29 mouse cellular contexts compared by ENCODE assay signal in genomic region chr1:131665886-131666285, GRCm38 (mm10). TPM values are rescaled to one million over a fixed set of nuclear protein-coding genes. Genes with fewer than 3 reads are reported as not detected.
A peak's percentile ranks its signal among the peaks of the same experiment; 100 is the strongest.
DNase-seq lines count a peak whose midpoint lies in the region; ATAC-seq and TF ChIP-seq lines count a peak whose summit lies in the region.
"Had no signal": no experiment of that assay in that cellular context is flagged by ENCODE, and none has a peak within 500 bp of the region (broad histone marks: within the 10 kb centered on the region; RNA-seq: fewer than 3 reads in every experiment).

No protein-coding gene starts in this region.

- no peak overlapping the region for H3K9ac ChIP-seq in hindbrain, postnatal 0 days (replicated peaks; ENCODE audit: low read length)
- H3K9ac ChIP-seq in hindbrain, embryonic 12.5 days = no peak overlapping the region
- H3K9ac ChIP-seq in neural tube, embryonic 11.5 days (ENCODE audit: low read length) = no peak overlapping the region
- H3K9ac ChIP-seq: embryonic facial prominence, embryonic 13.5 days; forebrain, embryonic 12.5 days; forebrain, embryonic 15.5 days; heart, embryonic 12.5 days; heart, embryonic 15.5 days; hindbrain, embryonic 15.5 days; intestine, embryonic 15.5 days had no signal

- no peaks in the 10 kb centered on the region for H3K4me1 ChIP-seq in hindbrain, postnatal 0 days (ENCODE audit: insufficient read depth, low read length)
- H3K4me1 ChIP-seq in hindbrain, embryonic 12.5 days = no peaks in the 10 kb centered on the region
- H3K4me1 ChIP-seq in neural tube, embryonic 11.5 days (ENCODE audit: control insufficient read depth, insufficient read depth, low read length) = no peaks in the 10 kb centered on the region
- H3K4me1 ChIP-seq: embryonic facial prominence, embryonic 10.5 days; forebrain, embryonic 12.5 days; forebrain, embryonic 15.5 days; heart, embryonic 12.5 days; heart, embryonic 15.5 days; hindbrain, embryonic 15.5 days; intestine, embryonic 15.5 days had no signal

- H3K4me3 ChIP-seq in hindbrain, postnatal 0 days (ENCODE audit: low read length) = no peak overlapping the region
- no peak overlapping the region for H3K4me3 ChIP-seq in hindbrain, embryonic 12.5 days
- no peak overlapping the region for H3K4me3 ChIP-seq in neural tube, embryonic 11.5 days (ENCODE audit: low read depth, low read length)
- H3K4me3 ChIP-seq: embryonic facial prominence, embryonic 10.5 days; embryonic facial prominence, embryonic 13.5 days; erythroblast, embryonic 14.5 days; forebrain, embryonic 12.5 days; forebrain, embryonic 15.5 days; heart, adult 2 months; heart, embryonic 12.5 days; heart, embryonic 15.5 days; hindbrain, embryonic 15.5 days; intestine, embryonic 15.5 days had no signal

- DNase-seq in adrenal gland, postnatal 10 days = peak; percentile 26
- DNase-seq in adrenal gland, postnatal 4 days (ENCODE audit: low spot score in 2 of 2) = no peak
- peak; percentile 21 to 45 for DNase-seq in cerebellum, postnatal 14 days
- DNase-seq in cerebellum, adult 9-10 months = no peak
- peak; percentile 19 for DNase-seq in hindbrain, postnatal 0 days (ENCODE audit: low spot score)
- peak; percentile 4 for DNase-seq in neural tube, embryonic 11.5 days (ENCODE audit: low spot score)
- no peak for DNase-seq in neural tube, embryonic 10.5 days (ENCODE audit: extremely low spot score, low spot score)
- DNase-seq: adrenal gland, postnatal 25 days; cerebellum, adult 11 months; cerebellum, adult 2 months; embryo, embryonic 11 days; gastrocnemius, postnatal 25 days; heart, adult 2 months; heart, postnatal 36 days; kidney, adult 11 months had no signal

- ATAC-seq in hindbrain, postnatal 0 days = no peak
- no peak for ATAC-seq in hindbrain, embryonic 12.5 days (ENCODE audit: low FRiP score)
- ATAC-seq in neural tube, embryonic 11.5 days (ENCODE audit: insufficient read depth, low FRiP score, low TSS enrichment) = no peak
- ATAC-seq: activated CD4-positive, CD25-positive, alpha-beta regulatory T cell, adult 4 months; forebrain, embryonic 15.5 days; intestine, embryonic 15.5 days had no signal

- no peaks in the 10 kb centered on the region for H3K27me3 ChIP-seq in hindbrain, postnatal 0 days (ENCODE audit: insufficient read depth, low read length)
- H3K27me3 ChIP-seq in hindbrain, embryonic 12.5 days = no peaks in the 10 kb centered on the region
- H3K27me3 ChIP-seq in neural tube, embryonic 11.5 days (ENCODE audit: control insufficient read depth, insufficient read depth, low read length) = no peaks in the 10 kb centered on the region
- H3K27me3 ChIP-seq: embryonic facial prominence, embryonic 13.5 days; forebrain, embryonic 12.5 days; forebrain, embryonic 15.5 days; heart, embryonic 15.5 days; hindbrain, embryonic 15.5 days had no signal

- H3K36me3 ChIP-seq in hindbrain, postnatal 0 days (ENCODE audit: insufficient read depth, low read length) = no peaks in the 10 kb centered on the region
- H3K36me3 ChIP-seq in hindbrain, embryonic 12.5 days = no peaks in the 10 kb centered on the region
- H3K36me3 ChIP-seq in neural tube, embryonic 11.5 days (ENCODE audit: control insufficient read depth, insufficient read depth, low read length) = no peaks in the 10 kb centered on the region
- H3K36me3 ChIP-seq: embryonic facial prominence, embryonic 10.5 days; embryonic facial prominence, embryonic 13.5 days; forebrain, embryonic 12.5 days; forebrain, embryonic 15.5 days; heart, embryonic 12.5 days; heart, embryonic 15.5 days; hindbrain, embryonic 15.5 days; intestine, embryonic 15.5 days had no signal

- H3K27ac ChIP-seq in hindbrain, postnatal 0 days = no peak overlapping the region
- no peak overlapping the region for H3K27ac ChIP-seq in hindbrain, embryonic 12.5 days
- no peak overlapping the region for H3K27ac ChIP-seq in neural tube, embryonic 11.5 days (ENCODE audit: low read depth, low read length)
- H3K27ac ChIP-seq: embryonic facial prominence, embryonic 10.5 days; embryonic facial prominence, embryonic 13.5 days; forebrain, embryonic 12.5 days; forebrain, embryonic 15.5 days; heart, adult 2 months; heart, embryonic 15.5 days; hindbrain, embryonic 15.5 days; intestine, embryonic 15.5 days had no signal

- TF ChIP-seq CTCF in hindbrain, postnatal 0 days (IDR thresholded peaks at IDR 0.05; ENCODE audit: low read depth) = no peak

- H3K9me3 ChIP-seq in hindbrain, postnatal 0 days (ENCODE audit: low read length) = no peaks in the 10 kb centered on the region
- H3K9me3 ChIP-seq in hindbrain, embryonic 12.5 days (replicated peaks) = no peaks in the 10 kb centered on the region
- H3K9me3 ChIP-seq in neural tube, embryonic 11.5 days (ENCODE audit: control insufficient read depth, low read length) = no peaks in the 10 kb centered on the region
- H3K9me3 ChIP-seq: embryonic facial prominence, embryonic 10.5 days; embryonic facial prominence, embryonic 13.5 days; forebrain, embryonic 12.5 days; forebrain, embryonic 15.5 days; heart, embryonic 12.5 days; heart, embryonic 15.5 days; hindbrain, embryonic 15.5 days; intestine, embryonic 15.5 days had no signal

- WGBS in hindbrain, postnatal 0 days = 26% methylated on average over 1 of the region's 1 CpGs
- WGBS in hindbrain, embryonic 12.5 days = 83% methylated on average over 1 of the region's 1 CpGs
- 71% methylated on average over 1 of the region's 1 CpGs for WGBS in neural tube, embryonic 11.5 days

- no peak overlapping the region for H3K4me2 ChIP-seq in hindbrain, postnatal 0 days (ENCODE audit: low read depth, low read length)
- no peak overlapping the region for H3K4me2 ChIP-seq in hindbrain, embryonic 12.5 days (replicated peaks)
- H3K4me2 ChIP-seq in neural tube, embryonic 11.5 days (ENCODE audit: low read depth) = no peak overlapping the region
- H3K4me2 ChIP-seq: embryonic facial prominence, embryonic 13.5 days; forebrain, embryonic 12.5 days; forebrain, embryonic 15.5 days; heart, embryonic 12.5 days; heart, embryonic 15.5 days; hindbrain, embryonic 15.5 days; intestine, embryonic 15.5 days had no signal

RNA-seq across cellular contexts. Expression of gene Rab7b, which starts 22.6 kb away (rescaled TPM):
- 1 to 10 TPM; 4.7 to 5.1 TPM for total RNA-seq in adrenal gland, postnatal 10 days (2021)
- total RNA-seq in adrenal gland, postnatal 4 days (2021) = 1 to 10 TPM; 4.6 to 5.3 TPM
- 0.10 and 2.8 TPM in 2 replicates for total RNA-seq in hindbrain, postnatal 0 days (2014; rRNA removed)
- polyA plus RNA-seq in hindbrain, postnatal 0 days (2015; fragmentation: Nextera tagmentation; extraction: Ambion mirVana) = 1.2 and 1.6 TPM in 2 replicates
- 0.61 and 0.76 TPM in 2 replicates for polyA plus RNA-seq in hindbrain, embryonic 12.5 days (2016; fragmentation: Nextera tagmentation; extraction: Ambion mirVana)
- 0.62 and 0.99 TPM in 2 replicates for polyA plus RNA-seq in neural tube, embryonic 11.5 days (2014; fragmentation: Nextera tagmentation; extraction: Ambion mirVana)
- polyA plus RNA-seq: activated CD4-positive, CD25-positive, alpha-beta regulatory T cell, adult 4 months; erythroblast, embryonic 14.5 days had no signal

RNA-seq across cellular contexts. Expression of gene Ctse, which starts 27.8 kb away (rescaled TPM):
- total RNA-seq in adrenal gland, postnatal 10 days (2021) = 10 to 100 TPM in 1 of 2 experiments, 1 to 10 TPM in 1; 9.9 to 21.1 TPM
- total RNA-seq in adrenal gland, postnatal 4 days (2021) = 10 to 100 TPM; 15.3 to 32.2 TPM
- total RNA-seq in hindbrain, postnatal 0 days (2014; rRNA removed) = not detected in 2 replicates
- polyA plus RNA-seq in hindbrain, postnatal 0 days (2015; fragmentation: Nextera tagmentation; extraction: Ambion mirVana) = not detected in 2 replicates
- 0.41 TPM in 1 of 2 replicates, not detected in the other for polyA plus RNA-seq in hindbrain, embryonic 12.5 days (2016; fragmentation: Nextera tagmentation; extraction: Ambion mirVana)
- polyA plus RNA-seq in neural tube, embryonic 11.5 days (2014; fragmentation: Nextera tagmentation; extraction: Ambion mirVana) = 0.18 and 0.49 TPM in 2 replicates
- total RNA-seq: ES-E14; gastrocnemius, adult 8-10 months had no signal
- polyA plus RNA-seq: cortical plate, adult 2 months; embryonic facial prominence, embryonic 10.5 days; embryonic facial prominence, embryonic 13.5 days; forebrain, embryonic 12.5 days; forebrain, embryonic 15.5 days; hindbrain, embryonic 15.5 days had no signal

Comparison
In these comparisons a context has a peak if more than half of its experiments do, and no peak if none do; other contexts are left out.
1. DNase-seq: peak in adrenal gland, postnatal 10 days (single experiment), cerebellum, postnatal 14 days (2 of 2), hindbrain, postnatal 0 days (single experiment) and neural tube, embryonic 11.5 days (single experiment); none in adrenal gland, postnatal 4 days (0 of 2), cerebellum, adult 9-10 months (single experiment) and neural tube, embryonic 10.5 days (single experiment).
2. RNA of gene Ctse, which starts 27.8 kb away (total RNA-seq): 15.3 to 32.2 TPM in adrenal gland, postnatal 4 days and 9.9 to 21.1 TPM in adrenal gland, postnatal 10 days; not detected in hindbrain, postnatal 0 days; every median in the first group is over 10 times any median in the second.